Mouse (Mus musculus) megakaryocyte, embryonic 14.5 days (primary cell): ENCODE measurements around the gene Dut. TPM values are rescaled to one million over a fixed set of nuclear protein-coding genes. Genes with fewer than 3 reads are reported as not detected.
"Not testable (repeated sequence)": the region's sequence is repeated elsewhere in the genome, so short reads cannot be mapped to it uniquely, and the experiment has no call there.

ENCODE experiments used
- H3K27me3 ChIP-seq: replicated peaks from 2 replicates; pipeline ENCODE3; 2012; ENCODE audit warnings: inconsistent platforms
- H3K36me3 ChIP-seq: replicated peaks from 2 replicates; pipeline ENCODE3; 2012; ENCODE audit warnings: low read length, inconsistent platforms, mixed read lengths
- H3K4me1 ChIP-seq: 2 replicates; pipeline ENCODE4 v1.6.1; 2012; ENCODE audit warnings: inconsistent platforms
- H3K4me3 ChIP-seq: replicated peaks from 2 replicates; pipeline ENCODE3; 2012; ENCODE audit warnings: moderate library complexity, mild to moderate bottlenecking, inconsistent platforms
- H3K9me3 ChIP-seq: 2 replicates; pipeline ENCODE4 v1.6.1; 2012; ENCODE audit warnings: inconsistent platforms
- FLI1 ChIP-seq: IDR thresholded peaks from 2 replicates; pipeline ENCODE4 v1.6.1; 2012; ENCODE audit warnings: low read length, inconsistent platforms, mixed read lengths
- GATA1 ChIP-seq: IDR thresholded peaks from 3 replicates; pipeline ENCODE4 v1.6.1; 2012; ENCODE audit warnings: mixed read lengths, low read length, inconsistent platforms, borderline replicate concordance
- polyA plus RNA-seq: library from polyadenylated mRNA; stranded (reverse); fragments of >175 nt; gene quantifications from 2 replicates; pipeline ENCODE4 v1.2.3, GENCODE M21; 2012; ENCODE audit warnings: low replicate concordance; ENCODE audit not compliant: insufficient read depth

Gene Dut
- polyA plus RNA-seq, 1 experiment = 87.0 TPM

DNA sequence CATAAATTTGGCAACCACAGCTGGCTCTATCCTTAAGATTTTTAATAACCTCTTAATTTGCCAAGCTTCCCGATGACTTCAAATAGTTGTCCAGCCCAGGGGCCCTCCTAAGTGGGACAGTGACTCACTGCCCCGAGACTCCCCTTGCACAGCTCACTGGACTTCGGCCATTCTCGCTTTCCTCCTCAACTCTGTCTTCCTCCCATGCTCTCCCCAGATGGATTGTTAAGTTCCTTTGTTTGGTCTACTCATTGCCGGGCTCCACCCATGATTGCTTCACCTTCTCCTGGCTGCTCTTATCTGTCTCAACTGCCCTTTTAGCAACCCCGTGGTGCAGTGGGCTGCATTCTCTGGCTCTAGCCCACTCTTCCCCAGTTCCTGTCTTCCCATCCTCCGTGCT, 31.5 kb downstream of the Dut start:
- TF ChIP-seq FLI1 (no peak), GATA1 (no peak)
- peaks cover 11% of the 10 kb centered on the region for H3K4me1 ChIP-seq
- H3K4me3 ChIP-seq = no peak overlapping the region
- H3K27me3 ChIP-seq = peaks cover 49% of the 10 kb centered on the region
- no peaks in the 10 kb centered on the region for H3K36me3 ChIP-seq
- H3K9me3 ChIP-seq = 0 out of 2 replicates have a peak, but pooled peaks cover 3% of the 10 kb centered on the region

DNA sequence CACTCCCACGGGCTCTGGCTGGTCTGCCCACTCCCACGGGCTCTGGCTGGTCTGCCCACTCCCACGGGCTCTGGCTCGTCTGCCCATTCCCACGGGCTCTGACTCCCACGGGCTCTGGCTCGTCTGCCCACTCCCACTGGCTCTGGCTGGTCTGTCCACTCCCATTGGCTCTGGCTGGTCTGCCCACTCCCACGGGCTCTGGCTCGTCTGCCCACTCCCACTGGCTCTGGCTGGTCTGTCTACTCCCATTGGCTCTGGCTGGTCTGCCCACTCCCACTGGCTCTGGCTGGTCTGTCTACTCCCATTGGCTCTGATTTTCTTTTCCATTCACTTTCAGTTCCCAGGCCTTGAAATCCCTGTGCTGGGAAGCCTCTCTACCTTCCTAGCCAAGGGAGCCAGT, 33.0 kb downstream of the Dut start:
- not testable (repeated sequence) for H3K4me3 ChIP-seq, H3K9me3 ChIP-seq, H3K36me3 ChIP-seq
- peaks cover 11% of the 10 kb centered on the region for H3K4me1 ChIP-seq
- peaks cover 52% of the 10 kb centered on the region for H3K27me3 ChIP-seq

DNA sequence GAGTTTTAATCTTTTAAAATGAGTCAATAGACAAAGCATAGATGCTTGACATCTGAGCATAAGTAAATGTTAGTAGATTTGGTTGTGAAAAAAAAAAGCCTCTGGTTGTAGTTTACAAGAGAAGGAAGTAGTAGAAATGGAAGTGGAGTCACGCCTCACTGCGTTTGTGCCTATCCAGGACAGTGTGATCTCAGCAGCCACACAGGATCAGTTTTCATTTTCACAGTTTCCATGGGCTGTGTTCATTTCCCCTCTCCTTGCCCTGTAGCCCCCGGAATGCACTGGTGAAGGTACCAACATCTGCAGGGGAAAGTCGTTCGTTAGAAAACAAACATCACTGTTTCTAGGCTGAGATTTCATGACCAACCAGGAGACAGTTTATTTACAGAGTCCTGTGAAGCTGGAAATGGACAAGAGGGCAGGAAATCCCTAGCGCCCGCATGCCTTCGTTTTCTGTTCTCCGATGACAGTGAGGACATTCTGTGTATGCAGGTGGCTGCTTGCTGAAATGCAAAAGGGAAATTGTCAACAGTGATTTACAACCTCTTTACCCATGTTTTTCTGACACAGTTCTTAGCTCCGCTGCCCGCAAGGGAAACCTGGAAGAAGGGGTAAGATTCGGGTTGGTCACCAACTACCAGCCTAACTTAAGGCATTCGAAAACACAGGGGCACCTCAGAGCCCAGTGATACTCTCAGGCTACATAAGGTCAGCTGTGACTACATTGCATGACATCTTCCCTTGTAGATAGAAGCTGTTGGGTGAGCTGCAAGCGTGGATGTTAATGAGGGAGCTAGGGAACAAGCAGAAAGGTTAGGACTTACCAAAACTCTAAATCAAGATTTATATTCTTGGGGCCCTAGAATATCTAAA, 35.6 kb downstream of the Dut start:
- Histone ChIP-seq H3K4me1 (peaks cover 11% of the 10 kb centered on the region), H3K27me3 (peaks cover 58% of the 10 kb centered on the region), H3K4me3 (peak overlapping the region; percentile 81), H3K9me3 (0 out of 2 replicates have a peak, but pooled peaks cover 3% of the 10 kb centered on the region), H3K36me3 (no peaks in the 10 kb centered on the region)
- no peak for TF ChIP-seq GATA1
- no peak for TF ChIP-seq FLI1

DNA sequence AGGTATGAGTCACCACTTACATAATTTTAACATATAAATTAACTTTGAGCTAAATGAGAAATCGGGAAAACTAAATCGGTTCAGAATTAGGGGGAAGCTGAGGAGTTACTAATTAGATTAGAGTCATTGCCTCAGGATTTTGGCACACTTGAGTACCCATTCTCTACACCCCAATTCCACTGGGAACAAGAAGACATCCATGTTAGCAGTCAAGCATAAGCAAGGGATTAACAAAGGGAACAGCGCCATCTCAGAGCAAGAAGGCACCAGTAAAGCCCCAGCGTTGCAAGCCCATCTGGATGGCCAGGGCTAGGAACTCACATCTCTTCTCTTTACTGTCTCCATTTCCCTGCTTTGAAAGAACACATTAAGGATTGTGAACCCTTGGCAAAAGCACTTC, 38.8 kb downstream of the Dut start:
- Histone ChIP-seq H3K9me3 (no peaks in the 10 kb centered on the region), H3K27me3 (peaks cover 58% of the 10 kb centered on the region), H3K4me1 (peaks cover 8% of the 10 kb centered on the region), H3K36me3 (no peaks in the 10 kb centered on the region), H3K4me3 (no peak overlapping the region)
- TF ChIP-seq GATA1 (no peak), FLI1 (no peak)

DNA sequence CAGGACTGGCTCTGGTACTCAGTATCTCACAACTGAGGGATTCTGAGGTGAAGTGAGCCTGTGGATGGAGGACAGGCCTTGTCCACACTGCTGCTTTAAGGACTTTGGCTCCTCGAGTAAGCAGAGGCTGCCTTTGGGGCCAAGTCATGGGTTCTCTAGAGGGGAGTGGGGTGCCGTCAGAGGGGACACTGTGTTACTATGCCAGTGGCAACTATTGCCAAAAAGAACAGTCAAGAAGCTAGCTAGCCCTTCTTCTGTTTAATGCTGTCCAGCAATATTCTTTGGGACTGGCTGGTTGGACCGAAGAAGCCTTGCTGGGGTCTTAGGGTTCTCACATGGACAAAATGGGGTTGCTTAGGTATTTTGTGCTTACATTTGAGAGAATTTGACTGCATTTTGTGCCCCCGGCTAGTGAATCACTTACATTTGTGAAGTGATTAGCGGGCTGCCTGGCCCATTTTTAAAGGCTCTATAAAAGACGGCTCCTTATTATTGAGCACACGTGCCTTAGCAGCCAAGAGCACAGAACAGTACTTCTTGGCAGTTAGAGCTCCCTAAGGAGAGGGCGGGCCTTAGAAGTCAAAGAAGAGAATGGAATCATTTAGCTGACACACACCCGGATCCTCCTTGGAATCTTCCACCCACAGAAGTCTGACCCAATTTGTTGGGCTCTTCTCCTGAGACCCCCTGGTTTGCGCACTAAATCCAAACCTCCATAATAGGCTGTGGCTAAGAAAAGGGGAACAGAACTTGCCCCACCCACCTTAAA, 43.4 kb downstream of the Dut start:
- Histone ChIP-seq H3K4me3 (no peak overlapping the region), H3K36me3 (no peaks in the 10 kb centered on the region), H3K27me3 (peaks cover 49% of the 10 kb centered on the region), H3K4me1 (no peaks in the 10 kb centered on the region), H3K9me3 (no peaks in the 10 kb centered on the region)
- TF ChIP-seq GATA1 = no peak
- TF ChIP-seq FLI1 = no peak

DNA sequence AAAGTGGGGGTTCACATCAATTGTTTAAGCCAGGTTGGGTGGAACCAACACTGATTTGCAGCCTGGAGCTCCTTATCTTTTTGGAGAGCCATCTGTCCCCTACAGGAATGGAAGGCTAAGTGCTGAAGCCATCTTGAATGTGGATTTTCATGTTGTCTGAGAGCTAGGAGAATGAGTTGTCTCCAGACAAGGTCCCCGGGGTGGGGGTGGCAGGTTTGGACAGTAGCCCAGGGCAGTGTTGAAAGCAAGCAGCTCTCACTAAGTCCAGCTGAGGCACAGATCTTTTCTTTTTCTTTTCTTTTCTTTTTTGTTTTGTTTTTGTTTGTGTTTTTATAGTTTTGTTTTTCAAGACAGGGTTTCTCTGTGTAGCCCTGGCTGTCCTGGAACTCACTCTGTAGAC, 44.1 kb downstream of the Dut start:
- no peaks in the 10 kb centered on the region for H3K4me1 ChIP-seq
- H3K27me3 ChIP-seq = peaks cover 45% of the 10 kb centered on the region
- TF ChIP-seq FLI1 (no peak), GATA1 (no peak)

DNA sequence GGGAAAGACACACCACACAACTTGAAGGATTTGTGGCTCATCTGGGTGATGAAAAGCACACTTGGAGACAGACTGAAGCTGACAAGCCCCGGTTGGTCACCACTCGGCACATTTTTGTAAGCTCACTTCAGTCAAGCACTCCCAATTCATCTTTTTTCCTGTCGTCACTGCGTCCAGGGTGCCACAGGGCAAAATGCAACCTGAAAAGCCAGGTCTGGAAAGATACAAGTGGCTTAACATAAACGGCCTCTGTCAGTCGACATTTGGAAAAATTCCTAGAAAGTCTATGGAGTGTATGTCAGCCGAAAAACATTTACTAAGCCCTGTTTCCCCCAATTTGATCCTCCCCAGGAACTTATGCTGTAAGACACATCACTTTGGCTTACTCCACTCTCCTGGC, 45.6 kb downstream of the Dut start:
- Histone ChIP-seq H3K4me3 (no peak overlapping the region), H3K36me3 (no peaks in the 10 kb centered on the region), H3K27me3 (peaks cover 36% of the 10 kb centered on the region), H3K9me3 (no peaks in the 10 kb centered on the region), H3K4me1 (no peaks in the 10 kb centered on the region)
- TF ChIP-seq FLI1 (no peak), GATA1 (no peak)

More for the DNA sequence above, 44.1 kb downstream of the Dut start:
- H3K9me3 ChIP-seq = no peaks in the 10 kb centered on the region
- no peaks in the 10 kb centered on the region for H3K36me3 ChIP-seq
- H3K4me3 ChIP-seq = no peak overlapping the region

DNA sequence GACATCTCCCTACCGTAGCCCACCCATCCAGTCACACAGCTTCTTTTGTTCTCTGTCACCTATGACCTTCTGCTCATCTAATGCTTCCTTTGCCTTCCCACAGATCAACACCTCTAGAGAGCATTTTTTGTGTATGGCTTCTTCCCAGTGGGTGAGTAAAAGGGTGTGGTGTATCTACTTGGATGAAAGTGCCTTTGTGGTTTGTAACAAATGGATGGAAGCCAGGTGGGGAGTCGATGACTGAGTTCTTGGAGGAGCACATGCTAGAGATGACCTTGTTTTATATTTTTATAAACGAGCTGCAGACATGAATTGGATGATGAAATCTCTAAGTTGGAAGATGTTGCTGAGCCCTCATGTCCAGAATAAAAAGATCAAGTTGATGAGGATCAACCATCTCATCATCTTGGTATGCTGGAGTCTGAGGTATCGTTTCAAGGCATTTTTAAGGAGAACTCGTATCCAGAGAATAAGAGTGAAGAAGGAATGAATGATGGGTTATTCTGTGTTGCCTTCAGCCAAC, 47.0 kb downstream of the Dut start:
- H3K4me3 ChIP-seq = no peak overlapping the region
- H3K9me3 ChIP-seq = no peaks in the 10 kb centered on the region
- TF ChIP-seq GATA1 (no peak), FLI1 (no peak)
- no peaks in the 10 kb centered on the region for H3K36me3 ChIP-seq
- H3K4me1 ChIP-seq = no peaks in the 10 kb centered on the region
- peaks cover 31% of the 10 kb centered on the region for H3K27me3 ChIP-seq

DNA sequence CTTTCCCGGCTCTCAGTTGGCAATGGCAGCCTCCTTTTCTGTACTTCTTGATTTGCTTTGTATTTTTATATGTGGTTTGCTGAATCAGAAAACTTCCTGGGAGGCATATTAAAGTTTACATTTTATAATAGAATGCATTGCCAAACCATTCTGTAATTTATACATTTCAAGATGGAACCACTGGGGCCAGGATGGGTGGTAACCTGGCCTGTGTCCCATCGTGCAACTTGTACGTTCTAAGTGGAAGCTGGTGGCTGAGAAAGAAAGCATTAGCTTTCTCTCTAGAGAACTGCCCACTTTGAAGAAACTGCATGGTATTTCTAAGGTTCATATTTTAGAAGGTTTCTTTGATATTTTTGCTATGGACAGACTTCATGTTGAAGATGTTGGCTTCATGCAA, 48.5 kb downstream of the Dut start:
- H3K27me3 ChIP-seq = peaks cover 25% of the 10 kb centered on the region
- H3K9me3 ChIP-seq = no peaks in the 10 kb centered on the region
- no peaks in the 10 kb centered on the region for H3K36me3 ChIP-seq
- H3K4me3 ChIP-seq = no peak overlapping the region
- H3K4me1 ChIP-seq = no peaks in the 10 kb centered on the region
- TF ChIP-seq FLI1 = no peak

DNA sequence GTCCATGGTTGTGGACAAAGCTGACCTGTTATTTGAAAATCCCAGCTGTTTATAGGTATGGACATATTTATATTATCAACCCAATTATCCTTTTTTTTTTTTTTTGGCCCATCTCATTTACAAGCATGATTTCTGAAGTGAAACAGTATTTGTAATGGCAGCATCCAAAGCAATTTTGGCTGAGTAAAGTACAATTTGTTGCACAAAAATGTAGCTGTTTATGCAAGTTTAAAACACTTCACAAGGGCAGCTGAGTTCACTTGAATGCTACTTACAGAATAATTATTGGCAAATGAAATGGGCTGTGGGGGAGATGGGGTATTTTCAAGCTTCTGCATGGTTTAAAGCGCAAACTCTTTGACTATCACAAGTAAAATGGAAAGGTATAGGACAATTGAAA, 51.9 kb downstream of the Dut start:
- H3K4me1 ChIP-seq = 0 out of 2 replicates have a peak, but pooled peaks cover under 1% of the 10 kb centered on the region
- no peak overlapping the region for H3K4me3 ChIP-seq
- TF ChIP-seq FLI1 (no peak), GATA1 (no peak)
- H3K36me3 ChIP-seq = no peaks in the 10 kb centered on the region
- peaks cover 26% of the 10 kb centered on the region for H3K27me3 ChIP-seq
- no peaks in the 10 kb centered on the region for H3K9me3 ChIP-seq
